Mouse (Mus musculus): ENCODE results near the gene Wdr63.

The Wdr63 gene

GRCm38 (mm10) chr3:146122125-146122420, 14.1 kb upstream of the Wdr63 start:
- no peak for DNase-seq (ENCODE audit: extremely low spot score)

- DNase-seq (ENCODE audit: extremely low spot score) = peak; percentile 72
Observed at GRCm38 (mm10) chr3:146121310-146122124, 13.6 kb upstream of the Wdr63 start.

GRCm38 (mm10) chr3:146117997-146118457, 10.1 kb upstream of the Wdr63 start:
- no peak for DNase-seq (ENCODE audit: extremely low spot score)

- DNase-seq (ENCODE audit: extremely low spot score) = peak; percentile 22
Observed at GRCm38 (mm10) chr3:146117258-146117996, 9.5 kb upstream of the Wdr63 start, which contains the start of gene Mcoln3. TSS of gene Mcoln3 (plus strand) at chr3:146117450.

GRCm38 (mm10) chr3:146110916-146111315, 3.0 kb upstream of the Wdr63 start:
- DNase-seq (ENCODE audit: extremely low spot score) = no peak

GRCm38 (mm10) chr3:146110358-146110757, 2.4 kb upstream of the Wdr63 start:
- DNase-seq (ENCODE audit: extremely low spot score) = no peak

GRCm38 (mm10) chr3:146108945-146109344, 1.0 kb upstream of the Wdr63 start:
- no peak for DNase-seq (ENCODE audit: extremely low spot score)

- peak; percentile 17 for DNase-seq (ENCODE audit: extremely low spot score)
Observed at GRCm38 (mm10) chr3:146107116-146107849, 647 bp downstream of the Wdr63 start.

GRCm38 (mm10) chr3:146102049-146102448, 5.9 kb downstream of the Wdr63 start:
- no peak for DNase-seq (ENCODE audit: extremely low spot score)

- DNase-seq (ENCODE audit: extremely low spot score) = no peak
Observed at GRCm38 (mm10) chr3:146099925-146100324, 8.0 kb downstream of the Wdr63 start.

GRCm38 (mm10) chr3:146097861-146098260, 10.1 kb downstream of the Wdr63 start:
- no peak for DNase-seq (ENCODE audit: extremely low spot score)

GRCm38 (mm10) chr3:146096986-146097385, 10.9 kb downstream of the Wdr63 start:
- no peak for DNase-seq (ENCODE audit: extremely low spot score)

GRCm38 (mm10) chr3:146095066-146095465, 12.9 kb downstream of the Wdr63 start:
- DNase-seq (ENCODE audit: extremely low spot score) = no peak

GRCm38 (mm10) chr3:146090988-146091657, 16.8 kb downstream of the Wdr63 start:
- no peak for DNase-seq (ENCODE audit: extremely low spot score)

- no peak for DNase-seq (ENCODE audit: extremely low spot score)
Observed at GRCm38 (mm10) chr3:146080241-146080640, 27.7 kb downstream of the Wdr63 start.

GRCm38 (mm10) chr3:146072780-146073179, 35.1 kb downstream of the Wdr63 start:
- peak; percentile 28 for DNase-seq (ENCODE audit: extremely low spot score)

GRCm38 (mm10) chr3:146069276-146069675, 38.7 kb downstream of the Wdr63 start:
- DNase-seq (ENCODE audit: extremely low spot score) = no peak

- DNase-seq (ENCODE audit: extremely low spot score) = no peak
Observed at GRCm38 (mm10) chr3:146063146-146063545, 44.8 kb downstream of the Wdr63 start.

- no peak for DNase-seq (ENCODE audit: extremely low spot score)
Observed at GRCm38 (mm10) chr3:146059356-146059926, 48.5 kb downstream of the Wdr63 start.

GRCm38 (mm10) chr3:146058263-146058662, 49.7 kb downstream of the Wdr63 start:
- DNase-seq (ENCODE audit: extremely low spot score) = peak; percentile 68

GRCm38 (mm10) chr3:146057131-146057530, 50.8 kb downstream of the Wdr63 start:
- no peak for DNase-seq (ENCODE audit: extremely low spot score)
